Comparison of ENCODE assay signal across 26 mouse cellular contexts in genomic region chr3:49382290-49382689, GRCm38 (mm10).
DNase-seq lines count a peak whose midpoint lies in the region; ATAC-seq and TF ChIP-seq lines count a peak whose summit lies in the region.
"Had no signal": no experiment of that assay in that cellular context is flagged by ENCODE, and none has a peak within 500 bp of the region (broad histone marks: within the 10 kb centered on the region; RNA-seq: fewer than 3 reads in every experiment).

No protein-coding gene starts in this region.

- no peak overlapping the region for H3K27ac ChIP-seq in neural tube, embryonic 11.5 days (ENCODE audit: low read depth, low read length)
- no peak overlapping the region for H3K27ac ChIP-seq in neural tube, embryonic 15.5 days (replicated peaks)
- no peak overlapping the region for H3K27ac ChIP-seq in ES-E14 (ENCODE audit: insufficient read depth, low read depth, low read length, poor library complexity, severe bottlenecking)
- H3K27ac ChIP-seq in layer of hippocampus, adult 2 months, result no peak overlapping the region
- H3K27ac ChIP-seq: embryonic facial prominence, embryonic 13.5 days; embryonic facial prominence, embryonic 15.5 days; forebrain, embryonic 10.5 days; forebrain, embryonic 12.5 days had no signal

- H3K9ac ChIP-seq in neural tube, embryonic 11.5 days (ENCODE audit: low read length), result no peak overlapping the region
- H3K9ac ChIP-seq in neural tube, embryonic 15.5 days (replicated peaks), result no peak overlapping the region
- H3K9ac ChIP-seq in ES-E14 (ENCODE audit: insufficient read depth, low read depth, low read length, poor library complexity, severe bottlenecking), result no peak overlapping the region
- H3K9ac ChIP-seq: embryonic facial prominence, embryonic 13.5 days; embryonic facial prominence, embryonic 15.5 days; forebrain, embryonic 12.5 days had no signal

- H3K9me3 ChIP-seq in neural tube, embryonic 11.5 days (ENCODE audit: control insufficient read depth, low read length), result no peaks in the 10 kb centered on the region
- H3K9me3 ChIP-seq in neural tube, embryonic 15.5 days (replicated peaks), result peaks cover 3% of the 10 kb centered on the region; the same call in 1 of the 2 replicates
- H3K9me3 ChIP-seq in ES-E14 (ENCODE audit: control insufficient read depth, insufficient read depth, low read depth, low read length), result no peaks in the 10 kb centered on the region
- H3K9me3 ChIP-seq: embryonic facial prominence, embryonic 15.5 days; forebrain, embryonic 12.5 days had no signal

- H3K27me3 ChIP-seq in neural tube, embryonic 11.5 days (ENCODE audit: control insufficient read depth, insufficient read depth, low read length), result no peaks in the 10 kb centered on the region
- H3K27me3 ChIP-seq in neural tube, embryonic 15.5 days (replicated peaks), result no peaks in the 10 kb centered on the region
- H3K27me3 ChIP-seq: CH12.LX; embryonic facial prominence, embryonic 13.5 days; embryonic facial prominence, embryonic 15.5 days; forebrain, embryonic 12.5 days had no signal

- peak; percentile 55 for DNase-seq in heart, adult 11 months
- DNase-seq in heart, adult 9 months (ENCODE audit: low spot score in 2 of 2), result no peak
- DNase-seq in neural tube, embryonic 11.5 days (ENCODE audit: low spot score), result no peak
- DNase-seq in ES-E14 (ENCODE audit: low read depth, low spot score), result peak; percentile 7
- no peak for DNase-seq in layer of hippocampus, adult 2 months (ENCODE audit: low spot score in 2 of 2)
- DNase-seq: adrenal gland, adult 2 months; adrenal gland, postnatal 10 days; adrenal gland, postnatal 25 days; B cell, adult 2 months; cerebellum, adult 11 months; cerebellum, adult 18-20 months; cerebellum, adult 8-10 months; cerebellum, adult 9-11 months; cerebellum, postnatal 14 days; cerebellum, postnatal 36 days; embryo, embryonic 11 days had no signal

- 0 out of 2 replicates have a peak, but pooled peaks have one; percentile 31 for ATAC-seq in neural tube, embryonic 11.5 days (ENCODE audit: insufficient read depth, low FRiP score, low TSS enrichment)
- ATAC-seq in neural tube, embryonic 15.5 days (ENCODE audit: low FRiP score), result no peak
- ATAC-seq: CD4-positive, CD25-positive, alpha-beta regulatory T cell, adult 4 months; forebrain, embryonic 14.5 days; forebrain, embryonic 16.5 days had no signal

- H3K36me3 ChIP-seq in neural tube, embryonic 11.5 days (ENCODE audit: control insufficient read depth, insufficient read depth, low read length), result no peaks in the 10 kb centered on the region
- no peaks in the 10 kb centered on the region; the same call in 1 of the 2 replicates for H3K36me3 ChIP-seq in neural tube, embryonic 15.5 days
- no peaks in the 10 kb centered on the region for H3K36me3 ChIP-seq in ES-E14 (ENCODE audit: control insufficient read depth, insufficient read depth, low read length, poor library complexity, severe bottlenecking)
- H3K36me3 ChIP-seq: embryonic facial prominence, embryonic 13.5 days; embryonic facial prominence, embryonic 15.5 days; forebrain, embryonic 10.5 days; forebrain, embryonic 12.5 days had no signal

- 97% methylated on average over 17 of the region's 17 CpGs for WGBS in neural tube, embryonic 11.5 days
- WGBS in neural tube, embryonic 15.5 days, result 94% methylated on average over 17 of the region's 17 CpGs

- no peak for TF ChIP-seq CTCF in layer of hippocampus, adult 2 months (conservative IDR thresholded peaks at IDR 0.05)

- in situ Hi-C loops in ES-E14 (cut with MboI; ENCODE audit: low sequenced_read_pairs in 2 of 2, unreplicated experiment in 2 of 2), result no loop called here

- no peaks in the 10 kb centered on the region for H3K4me1 ChIP-seq in neural tube, embryonic 11.5 days (ENCODE audit: control insufficient read depth, insufficient read depth, low read length)
- no peaks in the 10 kb centered on the region for H3K4me1 ChIP-seq in neural tube, embryonic 15.5 days
- H3K4me1 ChIP-seq in ES-E14 (ENCODE audit: control insufficient read depth in 2 of 2, insufficient read depth in 2 of 2, low read length in 2 of 2, poor library complexity in 1 of 2), result no peaks in the 10 kb centered on the region
- H3K4me1 ChIP-seq: embryonic facial prominence, embryonic 13.5 days; embryonic facial prominence, embryonic 15.5 days; forebrain, embryonic 10.5 days; forebrain, embryonic 12.5 days had no signal

- H3K4me3 ChIP-seq in neural tube, embryonic 11.5 days (ENCODE audit: low read depth, low read length), result no peak overlapping the region
- no peak overlapping the region for H3K4me3 ChIP-seq in neural tube, embryonic 15.5 days (replicated peaks)
- H3K4me3 ChIP-seq in ES-E14 (ENCODE audit: insufficient read depth in 1 of 2, low read depth in 1 of 2, low read length in 2 of 2, poor library complexity in 1 of 2, severe bottlenecking in 1 of 2), result peak overlapping the region; percentile 30 to 36; a peak in 2 of 4 replicates
- H3K4me3 ChIP-seq in layer of hippocampus, adult 2 months, result no peak overlapping the region
- H3K4me3 ChIP-seq: embryonic facial prominence, embryonic 13.5 days; embryonic facial prominence, embryonic 15.5 days; erythroblast, embryonic 14.5 days; forebrain, embryonic 10.5 days; forebrain, embryonic 12.5 days had no signal

- H3K4me2 ChIP-seq in neural tube, embryonic 11.5 days (ENCODE audit: low read depth), result no peak overlapping the region
- H3K4me2 ChIP-seq in neural tube, embryonic 15.5 days, result no peak overlapping the region
- H3K4me2 ChIP-seq: embryonic facial prominence, embryonic 13.5 days; embryonic facial prominence, embryonic 15.5 days; forebrain, embryonic 12.5 days had no signal

TF ChIP-seq in ES-E14, 5 proteins besides CTCF, POLR2A, EP300 and RAD21:
- no peak for TF ChIP-seq MAFK (IDR thresholded peaks at IDR 0.05; ENCODE audit: insufficient read depth, low read depth, low read length)
- TF ChIP-seq CHD2 (IDR thresholded peaks at IDR 0.05; ENCODE audit: low read depth, low read length), result no peak
- TF ChIP-seq ZNF384 (IDR thresholded peaks at IDR 0.05; ENCODE audit: low read depth, low read length), result no peak
- no peak for TF ChIP-seq HCFC1 (IDR thresholded peaks at IDR 0.05; ENCODE audit: borderline replicate concordance, insufficient read depth, low read length)
- no peak for TF ChIP-seq ZC3H11A (IDR thresholded peaks at IDR 0.05; ENCODE audit: borderline replicate concordance, low read depth, low read length)
TF ChIP-seq in ES-E14: peak in this region for 0.

Comparison
In these comparisons a context has a peak if more than half of its experiments do, and no peak if none do; other contexts are left out.
1. DNase-seq: peak in heart, adult 11 months (single experiment) and ES-E14 (single experiment); none in heart, adult 9 months (0 of 2), neural tube, embryonic 11.5 days (single experiment) and layer of hippocampus, adult 2 months (0 of 2).
2. H3K4me3 ChIP-seq: peak in ES-E14 (2 of 2); none in neural tube, embryonic 11.5 days (single experiment), neural tube, embryonic 15.5 days (single experiment) and layer of hippocampus, adult 2 months (single experiment).